Mouse (Mus musculus): ENCODE data around the gene Mvk.

Gene Mvk

GRCm38 (mm10) chr5:114509461-114509860, 65.4 kb downstream of the Mvk start:
- DNase-seq (ENCODE audit: low spot score in 2 of 2), result no peak

Measured in urinary bladder, adult 18-20 months (tissue).